Mouse (Mus musculus) MEL (cell line): ENCODE data around the gene Cisd1. TPM values are rescaled to one million over a fixed set of nuclear protein-coding genes. Genes with fewer than 3 reads are reported as not detected.

Source experiments
- DNase-seq: peaks from one replicate; pipeline ENCODE4 v3.0.0; 2011; ENCODE audit warnings: low read depth, low spot score
- H3K27ac ChIP-seq: 2 replicates; pipeline ENCODE4 v1.5.1; 2012; ENCODE audit warnings: low read depth, mild to moderate bottlenecking, control low read depth, low read length, moderate library complexity; ENCODE audit not compliant: control insufficient read depth
- H3K27me3 ChIP-seq, 2 experiments: fragments of 150-350 bp in 1 of 2; sonication (generic) in 1 of 2; 2 replicates each; pipeline ENCODE4 v1.6.1; 2012; ENCODE audit warnings: low read length in 2 of 2, mild to moderate bottlenecking in 2 of 2, improper control_type of control experiment in 1 of 2, moderate library complexity in 1 of 2; ENCODE audit not compliant: insufficient read depth in 2 of 2, control insufficient read depth in 1 of 2
- H3K36me3 ChIP-seq, 2 experiments: 2 replicates each; pipeline ENCODE4 v1.6.1; 2012 to 2014; ENCODE audit warnings: low read length in 2 of 2, improper control_type of control experiment in 1 of 2, inconsistent platforms in 1 of 2, mild to moderate bottlenecking in 1 of 2; ENCODE audit not compliant: insufficient read depth in 2 of 2, control insufficient read depth in 1 of 2
- H3K4me1 ChIP-seq, 2 experiments: fragments of 150-350 bp in 1 of 2; sonication (generic) in 1 of 2; 2 replicates each; pipeline ENCODE4 v1.6.1; 2012; ENCODE audit warnings: low read length in 2 of 2, improper control_type of control experiment in 1 of 2, mild to moderate bottlenecking in 1 of 2; ENCODE audit not compliant: insufficient read depth in 2 of 2, control insufficient read depth in 1 of 2
- H3K4me3 ChIP-seq, 2 experiments: fragments of 150-350 bp in 1 of 2; sonication (generic) in 1 of 2; 2 replicates each; pipeline ENCODE4 v1.5.1; 2012; ENCODE audit warnings: low read depth in 2 of 2, low read length in 2 of 2, mild to moderate bottlenecking in 2 of 2, moderate library complexity in 2 of 2, control low read depth in 1 of 2, improper control_type of control experiment in 1 of 2; ENCODE audit not compliant: control insufficient read depth in 1 of 2, insufficient read depth in 1 of 2
- H3K79me2 ChIP-seq: 2 replicates; pipeline ENCODE4 v1.6.1; 2012; ENCODE audit warnings: mild to moderate bottlenecking, low read length, moderate library complexity; ENCODE audit not compliant: control insufficient read depth, poor library complexity, insufficient read depth
- H3K9ac ChIP-seq: 2 replicates; pipeline ENCODE4 v1.6.1; 2012; ENCODE audit warnings: low read depth, mild to moderate bottlenecking, control low read depth, low read length, moderate library complexity; ENCODE audit not compliant: control insufficient read depth, poor library complexity, severe bottlenecking
- H3K9me3 ChIP-seq: fragments of 150-350 bp; sonication (generic); replicated peaks from 2 replicates; pipeline ENCODE4 v1.6.1; 2012; ENCODE audit warnings: mild to moderate bottlenecking, low read length, improper control_type of control experiment, moderate library complexity; ENCODE audit not compliant: insufficient read depth
- BHLHE40 ChIP-seq: IDR thresholded peaks from 2 replicates; pipeline ENCODE4 v1.6.1; 2012; ENCODE audit warnings: low read depth, mild to moderate bottlenecking, inconsistent platforms, low read length, improper control_type of control experiment, borderline replicate concordance
- CHD1 ChIP-seq: IDR thresholded peaks from 2 replicates; pipeline ENCODE4 v1.6.1; 2012; ENCODE audit warnings: low read depth, mild to moderate bottlenecking, inconsistent platforms, low read length, improper control_type of control experiment
- CHD2 ChIP-seq: IDR thresholded peaks from 2 replicates; pipeline ENCODE4 v1.6.1; 2011; ENCODE audit warnings: low read length, improper control_type of control experiment
- CTCF ChIP-seq, 3 experiments: IDR thresholded peaks in 2 of 3; conservative IDR thresholded peaks in 1 of 3; 2 replicates each; pipeline ENCODE4 v1.5.1; 2011 to 2012; ENCODE audit warnings: low read length in 3 of 3, low read depth in 2 of 3, mild to moderate bottlenecking in 2 of 3, improper control_type of control experiment in 1 of 3, inconsistent platforms in 1 of 3, mixed read lengths in 1 of 3, moderate library complexity in 1 of 3; ENCODE audit not compliant: control insufficient read depth in 1 of 3, insufficient read depth in 1 of 3, poor library complexity in 1 of 3, severe bottlenecking in 1 of 3
- E2F4 ChIP-seq: IDR thresholded peaks from 2 replicates; pipeline ENCODE4 v1.6.1; 2011; ENCODE audit warnings: low read depth, low read length, improper control_type of control experiment, borderline replicate concordance
- ELF1 ChIP-seq: IDR thresholded peaks from 2 replicates; pipeline ENCODE4 v1.6.1; 2014; ENCODE audit warnings: low read depth, mild to moderate bottlenecking, inconsistent platforms, low read length, improper control_type of control experiment, moderate library complexity
- EP300 ChIP-seq, 2 experiments: IDR thresholded peaks; 2 replicates each; pipeline ENCODE4 v1.6.1; 2011; ENCODE audit warnings: improper control_type of control experiment in 2 of 2, low read length in 2 of 2, low read depth in 1 of 2, mild to moderate bottlenecking in 1 of 2
- ETS1 ChIP-seq: IDR thresholded peaks from 2 replicates; pipeline ENCODE4 v1.6.1; 2012; ENCODE audit warnings: low read depth, mild to moderate bottlenecking, inconsistent platforms, low read length, improper control_type of control experiment, moderate library complexity
- GABPA ChIP-seq: IDR thresholded peaks from 2 replicates; pipeline ENCODE4 v1.6.1; 2012; ENCODE audit warnings: low read depth, mild to moderate bottlenecking, inconsistent platforms, low read length, improper control_type of control experiment, moderate library complexity
- GATA1 ChIP-seq: IDR thresholded peaks from 2 replicates; pipeline ENCODE4 v1.6.1; 2011; ENCODE audit warnings: low read depth, low read length, improper control_type of control experiment
- HCFC1 ChIP-seq: IDR thresholded peaks from 2 replicates; pipeline ENCODE4 v1.6.1; 2012; ENCODE audit warnings: low read depth, mild to moderate bottlenecking, inconsistent platforms, low read length, improper control_type of control experiment, moderate library complexity
- KAT2A ChIP-seq: conservative IDR thresholded peaks from 2 replicates; pipeline ENCODE4 v1.6.1; 2012; ENCODE audit warnings: low read depth, low read length, improper control_type of control experiment, inconsistent platforms
- MAX ChIP-seq: IDR thresholded peaks from 2 replicates; pipeline ENCODE4 v1.6.1; 2011; ENCODE audit warnings: low read length, improper control_type of control experiment
- MAZ ChIP-seq: IDR thresholded peaks from 2 replicates; pipeline ENCODE4 v1.6.1; 2012; ENCODE audit warnings: low read depth, mild to moderate bottlenecking, inconsistent platforms, low read length, improper control_type of control experiment
- MEF2A ChIP-seq: IDR thresholded peaks from 2 replicates; pipeline ENCODE4 v1.6.1; 2014; ENCODE audit warnings: low read depth, mild to moderate bottlenecking, inconsistent platforms, low read length, improper control_type of control experiment; ENCODE audit not compliant: poor library complexity, insufficient replicate concordance, severe bottlenecking; ENCODE audit errors: extremely low read depth
- MXI1 ChIP-seq: IDR thresholded peaks from 2 replicates; pipeline ENCODE4 v1.6.1; 2011; ENCODE audit warnings: mild to moderate bottlenecking, low read depth, low read length, improper control_type of control experiment
- MYB ChIP-seq: IDR thresholded peaks from 2 replicates; pipeline ENCODE4 v1.6.1; 2011; ENCODE audit warnings: mild to moderate bottlenecking, low read depth, low read length, improper control_type of control experiment
- MYC ChIP-seq: IDR thresholded peaks from 2 replicates; pipeline ENCODE4 v1.6.1; 2011; ENCODE audit warnings: low read depth, mild to moderate bottlenecking, low read length, improper control_type of control experiment, moderate library complexity
- NELFE ChIP-seq: IDR thresholded peaks from 2 replicates; pipeline ENCODE4 v1.6.1; 2011; ENCODE audit warnings: low read depth, low read length, improper control_type of control experiment
- NRF1 ChIP-seq: IDR thresholded peaks from 2 replicates; pipeline ENCODE4 v1.6.1; 2014; ENCODE audit warnings: low read depth, mild to moderate bottlenecking, inconsistent platforms, low read length, improper control_type of control experiment, moderate library complexity; ENCODE audit not compliant: poor library complexity, insufficient read depth, severe bottlenecking
- POLR2A ChIP-seq, 2 experiments: IDR thresholded peaks; 2 replicates each; pipeline ENCODE4 v1.6.1; 2011 to 2012; ENCODE audit warnings: low read length in 2 of 2, mild to moderate bottlenecking in 2 of 2, control low read depth in 1 of 2, improper control_type of control experiment in 1 of 2, low read depth in 1 of 2, moderate library complexity in 1 of 2; ENCODE audit not compliant: control insufficient read depth in 1 of 2, insufficient read depth in 1 of 2, poor library complexity in 1 of 2
- POLR2AphosphoS2 ChIP-seq: IDR thresholded peaks from 2 replicates; pipeline ENCODE4 v1.6.1; 2011; ENCODE audit warnings: low read length, improper control_type of control experiment
- POLR2AphosphoS5 ChIP-seq: IDR thresholded peaks from 2 replicates; pipeline ENCODE4 v1.6.1; 2012; ENCODE audit warnings: low read depth, borderline replicate concordance, mild to moderate bottlenecking, inconsistent platforms, low read length, moderate library complexity, mixed read lengths
- RAD21 ChIP-seq: IDR thresholded peaks from 2 replicates; pipeline ENCODE4 v1.6.1; 2011; ENCODE audit warnings: mild to moderate bottlenecking, low read depth, low read length, improper control_type of control experiment
- RCOR1 ChIP-seq: IDR thresholded peaks from 2 replicates; pipeline ENCODE4 v1.6.1; 2012; ENCODE audit warnings: low read depth, mild to moderate bottlenecking, inconsistent platforms, low read length, improper control_type of control experiment
- SIN3A ChIP-seq: IDR thresholded peaks from 2 replicates; pipeline ENCODE4 v1.6.1; 2012; ENCODE audit warnings: low read length, improper control_type of control experiment, inconsistent platforms
- SMC3 ChIP-seq: IDR thresholded peaks from 2 replicates; pipeline ENCODE4 v1.6.1; 2011; ENCODE audit warnings: low read depth, low read length, improper control_type of control experiment
- TAL1 ChIP-seq: IDR thresholded peaks from 2 replicates; pipeline ENCODE4 v1.6.1; 2012; ENCODE audit warnings: mild to moderate bottlenecking, inconsistent platforms, low read length, moderate library complexity, mixed read lengths
- TBP ChIP-seq: IDR thresholded peaks from 2 replicates; pipeline ENCODE4 v1.8.0; 2011; ENCODE audit warnings: low read depth, low read length, improper control_type of control experiment
- TCF12 ChIP-seq: IDR thresholded peaks from 2 replicates; pipeline ENCODE4 v1.6.1; 2014; ENCODE audit warnings: low read depth, mild to moderate bottlenecking, inconsistent platforms, low read length, improper control_type of control experiment, moderate library complexity
- UBTF ChIP-seq: IDR thresholded peaks from 2 replicates; pipeline ENCODE4 v1.6.1; 2012; ENCODE audit warnings: low read depth, mild to moderate bottlenecking, inconsistent platforms, low read length, improper control_type of control experiment, moderate library complexity, borderline replicate concordance; ENCODE audit not compliant: insufficient read depth
- USF1 ChIP-seq: IDR thresholded peaks from 2 replicates; pipeline ENCODE4 v1.6.1; 2014; ENCODE audit warnings: low read depth, mild to moderate bottlenecking, inconsistent platforms, low read length, improper control_type of control experiment, moderate library complexity
- USF2 ChIP-seq, 2 experiments: IDR thresholded peaks; 2 replicates each; pipeline ENCODE4 v1.6.1; 2011 to 2012; ENCODE audit warnings: improper control_type of control experiment in 2 of 2, low read length in 2 of 2, borderline replicate concordance in 1 of 2, inconsistent platforms in 1 of 2, low read depth in 1 of 2, mild to moderate bottlenecking in 1 of 2; ENCODE audit not compliant: insufficient read depth in 1 of 2
- ZC3H11A ChIP-seq: IDR thresholded peaks from 2 replicates; pipeline ENCODE4 v1.6.1; 2012; ENCODE audit warnings: low read depth, mild to moderate bottlenecking, inconsistent platforms, low read length, improper control_type of control experiment
- ZKSCAN1 ChIP-seq: IDR thresholded peaks from 2 replicates; pipeline ENCODE4 v1.6.1; 2012; ENCODE audit warnings: low read depth, mild to moderate bottlenecking, inconsistent platforms, low read length, improper control_type of control experiment, moderate library complexity
- ZMIZ1 ChIP-seq: IDR thresholded peaks from 2 replicates; pipeline ENCODE4 v1.6.1; 2012; ENCODE audit warnings: low read depth, mild to moderate bottlenecking, inconsistent platforms, low read length, improper control_type of control experiment, moderate library complexity
- polyA plus RNA-seq, 2 experiments: library from polyadenylated mRNA; stranded (reverse) in 1 of 2; unstranded in 1 of 2; fragments of >175 nt in 1 of 2; fragments of >200 nt in 1 of 2; gene quantifications; 2 replicates each; pipeline versions ENCODE4 v1.2.1 to v1.2.4; 2012; ENCODE audit warnings: low replicate concordance in 2 of 2, low read depth in 1 of 2; ENCODE audit not compliant: insufficient read length in 2 of 2, insufficient read depth in 1 of 2, missing spikeins in 1 of 2
- total RNA-seq: library from RNA; depleted of rRNA; stranded (reverse); fragments of 300-350 nt; gene quantifications from 2 replicates; pipeline ENCODE4 v1.2.3, GENCODE M21; 2012; rRNA removed

Cisd1 gene
- total RNA-seq, result 109 and 117 TPM in 2 replicates
- 100 to 1,000 TPM in 1 of 2 experiments, not detected in 1; 108 TPM for polyA plus RNA-seq

- Histone ChIP-seq H3K27me3 (no peaks in the 10 kb centered on the region), H3K27ac (peak within 1 kb of the TSS; percentile 50), H3K4me1 (peaks cover 7 to 14% of the 10 kb centered on the region in 2 experiments), H3K9ac (peak within 1 kb of the TSS; percentile 87), H3K9me3 (no peaks in the 10 kb centered on the region), H3K4me3 (peak within 1 kb of the TSS; percentile 75 to 81), H3K36me3 (peaks cover 0 to 20% of the 10 kb centered on the region in 2 experiments; a peak in 2 of 4 replicates), H3K79me2 (peaks cover 54% of the 10 kb centered on the region)
- DNase-seq, result peak; percentile 96
- peak; percentile 69; the same call in 1 of the 2 replicates for TF ChIP-seq TBP
- no peak for TF ChIP-seq ZC3H11A
- TF ChIP-seq MAX, result peak; percentile 58
- no peak for TF ChIP-seq EP300 (IDR thresholded peaks at IDR 0.05; ENCODE audit: low read depth in 1 of 2, low read length in 2 of 2)
- TF ChIP-seq UBTF, result no peak
- peak; percentile 54; the same call in 1 of the 2 replicates for TF ChIP-seq TCF12
- TF ChIP-seq ELF1, result 0 out of 2 replicates have a peak, but pooled peaks have one; percentile 8
- no peak for TF ChIP-seq CHD2
- TF ChIP-seq GATA1, result no peak
- no peak for TF ChIP-seq MYB
- TF ChIP-seq KAT2A, result no peak; the same call in 1 of the 2 replicates
- no peak for TF ChIP-seq USF2 (IDR thresholded peaks at IDR 0.05; ENCODE audit: borderline replicate concordance in 1 of 2, insufficient read depth in 1 of 2, low read depth in 1 of 2, low read length in 2 of 2)
- no peak for TF ChIP-seq CHD1
- no peak for TF ChIP-seq RAD21
- TF ChIP-seq POLR2A (IDR thresholded peaks at IDR 0.05; ENCODE audit: control insufficient read depth in 1 of 2, insufficient read depth in 1 of 2, low read depth in 1 of 2, low read length in 2 of 2, poor library complexity in 1 of 2), result peak; percentile 57 to 80
- TF ChIP-seq ZMIZ1, result peak; percentile 79
- TF ChIP-seq E2F4, result peak; percentile 70; the same call in 1 of the 2 replicates
- no peak for TF ChIP-seq GABPA
- TF ChIP-seq BHLHE40, result no peak
- peak; percentile 93 for TF ChIP-seq NRF1
- no peak; the same call in 1 of the 2 replicates for TF ChIP-seq TAL1
- peak; percentile 93 for TF ChIP-seq NELFE
- no peak for TF ChIP-seq ZKSCAN1
- peak; percentile 73 for TF ChIP-seq SIN3A
- no peak; the same call in 1 of the 2 replicates for TF ChIP-seq MAZ
- no peak for TF ChIP-seq POLR2AphosphoS5
- TF ChIP-seq SMC3, result no peak
- peak; percentile 71 for TF ChIP-seq POLR2AphosphoS2
- TF ChIP-seq MXI1, result peak; percentile 52
- no peak for TF ChIP-seq CTCF (IDR thresholded peaks at IDR 0.05 in 2 of 3, conservative IDR thresholded peaks at IDR 0.05 in 1 of 3; ENCODE audit: control insufficient read depth in 1 of 3, insufficient read depth in 1 of 3, low read depth in 2 of 3, low read length in 3 of 3, poor library complexity in 1 of 3, severe bottlenecking in 1 of 3)
- TF ChIP-seq USF1, result peak; percentile 29; the same call in 1 of the 2 replicates
- TF ChIP-seq HCFC1, result peak; percentile 77
- 0 out of 2 replicates have a peak, but pooled peaks have one; percentile 19 for TF ChIP-seq MYC
- no peak for TF ChIP-seq MEF2A
- TF ChIP-seq RCOR1, result no peak
- TF ChIP-seq ETS1, result no peak
These were observed at the start of gene Cisd1 for GRCm38 (mm10) chr10:71344579-71345143. Gene Cisd1, minus strand, starts transcription at chr10:71344954.
